Mouse (Mus musculus) midbrain, embryonic 11.5 days (tissue): ENCODE measurements at regions not wholly inside any gene's neighbourhood (a gene's known extent, or its start where the extent isn't known, plus 50 kb on each side); places are given as distances from the start of the nearest gene placed in this dataset.

ENCODE experiments used
- ATAC-seq: fragments of 200-750 bp; cut with Nextera tagmentation; 2 replicates; pipeline ENCODE4 v1.8.0; 2017; ENCODE audit warnings: moderate TSS enrichment, moderate library complexity; ENCODE audit not compliant: low FRiP score
- DNase-seq: peaks from one replicate; pipeline ENCODE4 v3.0.0; 2015; ENCODE audit warnings: low spot score; ENCODE audit errors: missing footprints
- H3K27ac ChIP-seq: fragments of 300-500 bp; sonication (generic); 2 replicates; pipeline ENCODE4 v1.5.1; 2014; ENCODE audit warnings: low read depth, low read length
- H3K27me3 ChIP-seq: fragments of 300-500 bp; sonication (generic); 2 replicates; pipeline ENCODE4 v1.6.1; 2014; ENCODE audit warnings: mild to moderate bottlenecking, low read length, moderate library complexity, mixed read lengths; ENCODE audit not compliant: control insufficient read depth, insufficient read depth
- H3K36me3 ChIP-seq: fragments of 300-500 bp; sonication (generic); 2 replicates; pipeline ENCODE4 v1.6.1; 2014; ENCODE audit warnings: mild to moderate bottlenecking, low read length, moderate library complexity, mixed read lengths; ENCODE audit not compliant: control insufficient read depth, insufficient read depth
- H3K4me1 ChIP-seq: fragments of 300-500 bp; sonication (generic); 2 replicates; pipeline ENCODE4 v1.6.1; 2014; ENCODE audit warnings: low read length; ENCODE audit not compliant: control insufficient read depth, insufficient read depth
- H3K4me2 ChIP-seq: fragments of 300-500 bp; sonication (generic); 2 replicates; pipeline ENCODE4 v1.6.1; 2014; ENCODE audit warnings: mild to moderate bottlenecking, moderate library complexity
- H3K4me3 ChIP-seq: fragments of 300-500 bp; sonication (generic); 2 replicates; pipeline ENCODE4 v1.5.1; 2014; ENCODE audit warnings: low read depth, low read length
- H3K9ac ChIP-seq: fragments of 300-500 bp; sonication (generic); 2 replicates; pipeline ENCODE4 v1.6.1; 2014; ENCODE audit warnings: low read length
- H3K9me3 ChIP-seq: fragments of 300-500 bp; sonication (generic); 2 replicates; pipeline ENCODE4 v1.6.1; 2016; ENCODE audit warnings: low read length; ENCODE audit not compliant: control insufficient read depth
- WGBS: fragments of 180-500 bp; shearing (Covaris S2); extraction: QIAGEN DNeasy Blood & Tissue Kit; methylation state at CpG from one replicate; pipeline ENCODE4 v1.1.7; 2014; 5-methylcytosine and 5-hydroxymethylcytosine counted together

GRCm38 (mm10) chr6:111621684-111622480, 651.7 kb upstream of the Lmcd1 start:
- H3K27me3 ChIP-seq, result no peaks in the 10 kb centered on the region
- H3K9ac ChIP-seq, result no peak overlapping the region
- no peak overlapping the region for H3K4me2 ChIP-seq
- H3K36me3 ChIP-seq, result no peaks in the 10 kb centered on the region
- H3K4me3 ChIP-seq, result no peak overlapping the region
- H3K4me1 ChIP-seq, result no peaks in the 10 kb centered on the region
- H3K27ac ChIP-seq, result no peak overlapping the region
- no peaks in the 10 kb centered on the region for H3K9me3 ChIP-seq
- DNase-seq (no peak), ATAC-seq (peak; percentile 34; the same call in 1 of the 2 replicates)
- WGBS, result 58% methylated on average over 8 of the region's 8 CpGs

GRCm38 (mm10) chr6:111622481-111623139, 650.9 kb upstream of the Lmcd1 start:
- Histone ChIP-seq H3K4me1 (no peaks in the 10 kb centered on the region), H3K4me3 (no peak overlapping the region), H3K36me3 (no peaks in the 10 kb centered on the region), H3K9me3 (no peaks in the 10 kb centered on the region), H3K27me3 (no peaks in the 10 kb centered on the region), H3K9ac (no peak overlapping the region), H3K4me2 (no peak overlapping the region), H3K27ac (no peak overlapping the region)
- DNase-seq (no peak), ATAC-seq (peak; percentile 77)
- whole genome bisulfite sequencing, result 55% methylated on average over 7 of the region's 7 CpGs

GRCm38 (mm10) chr6:111623140-111623497, 650.4 kb upstream of the Lmcd1 start:
- no peak overlapping the region for H3K4me3 ChIP-seq
- no peak overlapping the region for H3K9ac ChIP-seq
- no peak for DNase-seq
- no peak for ATAC-seq
- H3K4me1 ChIP-seq, result no peaks in the 10 kb centered on the region
- H3K4me2 ChIP-seq, result no peak overlapping the region
- H3K27ac ChIP-seq, result no peak overlapping the region
- no peaks in the 10 kb centered on the region for H3K27me3 ChIP-seq
- H3K36me3 ChIP-seq, result no peaks in the 10 kb centered on the region
- WGBS, result 83% methylated on average over 4 of the region's 4 CpGs
- no peaks in the 10 kb centered on the region for H3K9me3 ChIP-seq

GRCm38 (mm10) chr6:111625501-111625900, 648.1 kb upstream of the Lmcd1 start:
- no peaks in the 10 kb centered on the region for H3K36me3 ChIP-seq
- no peak overlapping the region for H3K27ac ChIP-seq
- ATAC-seq (no peak), DNase-seq (no peak)
- no peak overlapping the region for H3K4me2 ChIP-seq
- H3K9me3 ChIP-seq, result no peaks in the 10 kb centered on the region
- no peak overlapping the region for H3K9ac ChIP-seq
- H3K4me1 ChIP-seq, result no peaks in the 10 kb centered on the region
- no peaks in the 10 kb centered on the region for H3K27me3 ChIP-seq
- no peak overlapping the region for H3K4me3 ChIP-seq

- 72% methylated on average over 3 of the region's 3 CpGs for WGBS
- Histone ChIP-seq H3K4me1 (no peaks in the 10 kb centered on the region), H3K9me3 (no peaks in the 10 kb centered on the region), H3K9ac (no peak overlapping the region), H3K27me3 (no peaks in the 10 kb centered on the region), H3K27ac (no peak overlapping the region), H3K36me3 (no peaks in the 10 kb centered on the region), H3K4me2 (no peak overlapping the region), H3K4me3 (no peak overlapping the region)
- DNase-seq (no peak), ATAC-seq (no peak)
Observed at GRCm38 (mm10) chr6:111652736-111653135, 620.8 kb upstream of the Lmcd1 start.

- H3K4me2 ChIP-seq, result no peak overlapping the region
- no peak overlapping the region for H3K9ac ChIP-seq
- no peak overlapping the region for H3K4me3 ChIP-seq
- no peaks in the 10 kb centered on the region; the same call in 1 of the 2 replicates for H3K4me1 ChIP-seq
- ATAC-seq, result no peak
- no peak for DNase-seq
- H3K27ac ChIP-seq, result no peak overlapping the region
- no peaks in the 10 kb centered on the region for H3K9me3 ChIP-seq
- H3K27me3 ChIP-seq, result no peaks in the 10 kb centered on the region
- 30% methylated on average over 2 of the region's 2 CpGs for WGBS
- no peaks in the 10 kb centered on the region for H3K36me3 ChIP-seq
Observed at GRCm38 (mm10) chr6:111659957-111660356, 613.6 kb upstream of the Lmcd1 start.

- no peaks in the 10 kb centered on the region for H3K9me3 ChIP-seq
- H3K27ac ChIP-seq, result no peak overlapping the region
- no peak for DNase-seq
- H3K36me3 ChIP-seq, result no peaks in the 10 kb centered on the region
- H3K4me2 ChIP-seq, result no peak overlapping the region
- H3K27me3 ChIP-seq, result no peaks in the 10 kb centered on the region
- H3K4me1 ChIP-seq, result no peaks in the 10 kb centered on the region; the same call in 1 of the 2 replicates
- no peak overlapping the region for H3K4me3 ChIP-seq
- no peak for ATAC-seq
- H3K9ac ChIP-seq, result no peak overlapping the region
Observed at GRCm38 (mm10) chr6:111664603-111665002, 609.0 kb upstream of the Lmcd1 start.

GRCm38 (mm10) chr6:111684911-111685310, 588.6 kb upstream of the Lmcd1 start:
- Histone ChIP-seq H3K4me2 (no peak overlapping the region), H3K4me3 (no peak overlapping the region), H3K27ac (no peak overlapping the region), H3K36me3 (no peaks in the 10 kb centered on the region), H3K4me1 (no peaks in the 10 kb centered on the region), H3K27me3 (no peaks in the 10 kb centered on the region), H3K9ac (no peak overlapping the region), H3K9me3 (no peaks in the 10 kb centered on the region)
- 68% methylated on average over 2 of the region's 2 CpGs for WGBS
- DNase-seq, result no peak
- ATAC-seq, result no peak

GRCm38 (mm10) chr6:111702864-111703263, 570.7 kb upstream of the Lmcd1 start:
- WGBS, result 84% methylated on average over 1 of the region's 1 CpGs
- ATAC-seq (no peak), DNase-seq (no peak)
- Histone ChIP-seq H3K4me2 (no peak overlapping the region), H3K9me3 (no peaks in the 10 kb centered on the region), H3K36me3 (no peaks in the 10 kb centered on the region), H3K27me3 (no peaks in the 10 kb centered on the region), H3K9ac (no peak overlapping the region), H3K27ac (no peak overlapping the region), H3K4me1 (no peaks in the 10 kb centered on the region), H3K4me3 (no peak overlapping the region)
